Mouse (Mus musculus): ENCODE results near the gene Ddah1. TPM values are rescaled to one million over a fixed set of nuclear protein-coding genes. Genes with fewer than 3 reads are reported as not detected.
"Not testable (repeated sequence)": the region's sequence is repeated elsewhere in the genome, so short reads cannot be mapped to it uniquely, and the experiment has no call there.

Gene Ddah1
- total RNA-seq, 2 experiments from 2014 or later = 4.8 to 5.7 TPM

DNA sequence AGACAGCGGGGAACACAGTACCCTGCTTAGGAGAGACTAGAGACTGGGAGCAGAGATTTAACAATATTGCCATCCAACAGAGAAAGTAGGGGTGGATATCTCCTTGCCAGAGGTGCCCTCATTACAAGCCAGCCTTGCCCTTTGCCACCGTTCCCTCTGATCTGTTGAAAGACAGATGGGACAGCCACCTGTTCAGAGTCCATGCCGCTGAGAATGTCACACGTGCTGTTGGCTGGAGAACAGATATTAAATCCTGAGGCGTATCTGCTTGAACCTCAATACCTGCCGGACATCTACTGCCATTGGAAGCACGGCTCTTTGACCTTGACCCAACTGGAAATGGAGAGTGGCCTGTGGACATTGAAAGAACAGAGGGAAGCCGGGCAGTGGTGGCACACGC is 148.1 kb downstream of the Ddah1 start:
- no peak for DNase-seq

DNA sequence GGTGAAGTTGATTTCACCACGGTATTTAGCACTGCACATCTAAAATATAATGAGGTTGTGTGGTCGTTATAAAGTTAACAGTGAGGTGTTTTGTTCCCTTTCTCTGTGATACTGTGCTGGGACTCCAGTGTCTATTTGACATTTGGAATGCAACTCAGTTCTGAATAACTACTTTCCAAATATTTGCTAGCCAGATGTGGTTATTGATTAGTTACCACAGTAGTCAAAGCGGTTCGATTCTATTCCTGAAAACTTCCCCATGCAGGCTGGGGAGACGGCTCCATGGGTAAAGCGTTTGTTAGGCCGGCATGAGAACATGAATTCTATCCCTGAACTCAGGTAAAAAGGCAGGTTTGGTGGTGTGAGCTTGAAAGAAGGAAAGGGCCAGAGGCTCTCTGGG is 154.0 kb downstream of the Ddah1 start:
- no peak for DNase-seq

DNA sequence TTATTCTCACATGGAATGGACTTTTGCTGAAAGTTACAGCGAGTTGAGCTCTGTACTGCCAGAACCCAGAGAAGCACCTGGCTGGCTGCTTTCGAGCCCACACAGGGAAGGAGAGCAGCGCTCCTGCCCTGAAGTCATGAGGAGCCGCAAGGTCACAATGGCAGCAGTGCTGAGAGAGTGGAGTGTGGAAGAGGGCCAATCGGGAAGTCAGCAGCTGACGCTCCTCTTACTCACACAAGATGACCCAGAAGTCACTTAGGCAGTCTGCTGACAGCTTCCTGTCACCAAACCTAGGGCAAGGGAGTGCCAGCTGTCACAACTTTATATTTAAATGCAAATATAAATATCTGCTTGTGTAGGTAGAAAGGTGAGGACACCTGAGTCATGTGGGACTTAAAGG is 154.8 kb downstream of the Ddah1 start:
- no peak for DNase-seq

DNA sequence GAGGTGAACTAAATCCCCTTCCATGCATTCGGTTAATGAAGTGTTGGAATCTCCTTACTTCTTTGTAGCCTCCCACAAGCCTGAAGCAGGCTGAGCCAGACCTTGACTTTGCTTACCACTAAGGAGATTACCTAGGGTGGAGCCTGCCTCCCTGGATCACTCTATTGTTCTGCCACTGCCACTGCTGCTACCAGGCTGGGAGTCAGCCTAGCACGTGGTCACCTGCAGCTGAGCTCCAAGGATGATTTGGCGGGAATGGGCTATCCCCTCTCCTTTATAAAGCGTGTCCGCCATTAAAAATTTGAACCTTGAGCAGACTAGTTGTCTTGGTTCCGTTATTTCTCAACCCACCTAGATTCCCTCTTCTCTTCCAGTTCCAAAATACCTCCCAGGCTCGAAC is 155.5 kb downstream of the Ddah1 start:
- not testable (repeated sequence) for DNase-seq

DNA sequence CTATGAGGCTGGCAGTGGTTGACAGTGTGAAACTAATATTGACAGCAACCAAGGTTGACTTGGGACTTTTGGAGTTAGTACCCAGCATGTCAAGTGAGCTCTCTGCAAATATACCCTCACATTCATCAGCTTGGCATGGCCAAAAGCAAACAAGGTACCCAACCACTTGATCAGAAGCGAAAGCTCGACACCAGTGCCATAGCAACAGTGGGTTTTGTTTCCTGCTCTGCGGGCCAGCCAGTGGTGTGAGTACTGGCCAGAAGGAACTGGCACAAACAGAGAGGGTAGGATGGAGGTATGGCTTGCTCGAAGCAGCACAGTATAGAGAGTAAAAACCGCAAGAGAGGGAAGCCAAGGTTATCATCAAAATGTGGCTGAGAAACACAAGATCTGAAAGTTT is 157.9 kb downstream of the Ddah1 start:
- no peak for DNase-seq

DNA sequence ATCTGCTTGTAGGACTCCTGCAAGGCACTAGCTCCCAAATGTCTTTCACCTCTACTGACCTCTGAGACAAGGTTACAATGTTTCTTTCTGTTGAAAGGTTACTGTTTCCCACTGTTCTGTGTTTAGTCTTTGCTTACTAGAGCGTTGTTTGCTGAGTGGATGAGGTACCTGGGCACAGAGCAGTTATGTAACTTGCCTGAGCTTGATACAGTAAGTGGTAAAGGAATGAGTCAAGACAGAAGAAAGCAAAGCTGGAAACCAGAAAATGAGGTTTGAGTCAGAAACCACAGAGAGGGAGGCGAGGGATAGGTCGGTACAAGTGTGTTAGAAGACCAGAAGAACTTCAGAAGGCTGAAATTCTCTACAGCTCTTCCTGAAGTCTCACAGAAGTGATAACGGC is 158.4 kb downstream of the Ddah1 start:
- no peak for DNase-seq

DNA sequence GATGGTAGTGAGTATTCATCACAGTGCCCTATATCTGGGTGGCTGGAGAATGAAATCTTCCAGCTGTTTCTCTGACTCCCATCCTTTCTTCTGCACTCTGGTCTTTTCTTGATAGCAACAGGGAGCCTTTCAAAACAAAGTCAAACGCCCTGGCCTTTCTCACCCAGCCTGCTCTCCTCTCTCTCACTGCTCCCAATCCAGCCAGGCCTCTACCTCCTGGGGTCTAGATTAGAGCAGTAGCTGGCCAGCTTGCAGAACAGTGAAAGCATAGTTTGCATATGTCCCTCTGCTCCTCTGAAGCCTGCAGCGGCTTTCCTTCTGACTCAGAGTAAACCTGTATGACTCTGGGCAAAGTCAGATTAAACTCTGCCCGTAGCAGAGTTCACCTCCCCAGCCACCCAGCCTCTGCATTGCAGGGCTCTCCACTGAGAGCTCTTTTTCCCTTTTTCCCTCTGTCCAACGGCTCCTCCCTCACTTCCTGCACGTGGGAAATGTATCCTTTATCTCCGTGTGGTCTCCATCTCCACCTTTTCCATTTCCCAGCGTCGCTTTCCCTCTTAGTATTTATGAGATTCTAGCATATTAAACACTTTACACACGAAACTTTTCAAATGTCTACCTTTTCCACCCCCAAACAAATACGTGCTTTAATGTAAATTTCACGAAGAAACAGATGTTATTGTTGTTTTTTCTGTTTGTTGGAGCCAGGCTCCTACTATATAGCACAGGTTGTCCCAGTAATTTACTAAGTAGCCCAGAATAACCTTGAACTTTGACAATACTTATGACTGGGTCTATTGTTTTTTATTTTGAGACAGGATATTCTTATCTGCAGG is 163.8 kb downstream of the Ddah1 start, which contains the start of gene Bcl10:
Gene Bcl10, plus strand, starts transcription at position 786 of the 836 bp plus-strand sequence.
- DNase-seq = no peak

DNA sequence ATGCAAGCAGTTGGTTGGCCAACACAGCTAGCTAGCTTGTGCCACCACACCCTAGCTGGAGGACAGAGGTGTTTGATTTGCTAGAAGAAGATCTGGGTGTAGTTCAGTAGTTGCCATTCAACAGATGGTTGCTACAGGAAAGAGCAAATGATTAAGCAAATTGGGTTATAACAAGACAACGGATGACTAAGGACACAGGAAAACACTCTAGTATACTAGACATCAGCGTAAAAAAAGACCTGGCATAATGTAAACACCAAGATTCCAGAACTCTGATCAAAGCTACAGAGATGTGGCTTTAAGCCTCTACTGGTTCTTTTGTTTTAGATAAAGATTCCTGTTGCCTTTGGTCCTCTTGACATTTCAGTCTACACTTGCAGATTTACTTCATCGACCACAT is 164.5 kb downstream of the Ddah1 start:
- no peak for DNase-seq

DNA sequence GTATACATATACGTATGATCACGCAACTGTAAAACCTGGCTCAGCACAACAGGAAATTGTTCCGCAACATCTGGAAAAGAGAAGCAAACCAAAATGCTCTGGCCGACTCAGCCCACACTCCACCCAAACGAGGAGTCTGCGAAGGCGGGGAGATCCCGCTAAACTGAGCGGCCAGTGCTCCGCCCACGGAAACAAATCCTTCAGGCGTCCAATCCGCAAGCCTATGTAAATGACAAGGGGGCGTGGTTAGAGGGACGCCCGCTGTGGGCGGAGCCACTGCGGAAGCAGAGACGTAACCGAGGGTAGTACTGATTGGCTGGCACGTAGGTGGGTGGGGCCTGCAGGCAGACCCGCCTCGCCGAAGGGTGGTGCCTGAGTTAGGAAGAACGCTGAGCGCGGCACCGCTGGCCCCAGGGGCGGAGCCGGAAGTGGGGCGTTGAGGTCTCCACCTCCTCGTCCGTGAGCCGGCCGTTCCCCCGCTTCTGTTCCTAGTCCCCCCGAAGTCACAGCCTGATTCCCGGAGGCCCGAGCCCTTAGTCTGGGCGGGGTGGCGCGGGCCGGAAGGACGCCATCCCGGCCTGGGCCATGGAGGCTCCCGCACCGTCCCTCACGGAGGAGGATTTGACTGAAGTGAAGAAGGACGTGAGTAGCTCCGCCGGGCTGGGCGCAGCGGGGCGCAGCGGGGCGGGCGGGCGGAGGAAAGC is 165.6 kb downstream of the Ddah1 start:
- peak; percentile 99 for DNase-seq

DNA sequence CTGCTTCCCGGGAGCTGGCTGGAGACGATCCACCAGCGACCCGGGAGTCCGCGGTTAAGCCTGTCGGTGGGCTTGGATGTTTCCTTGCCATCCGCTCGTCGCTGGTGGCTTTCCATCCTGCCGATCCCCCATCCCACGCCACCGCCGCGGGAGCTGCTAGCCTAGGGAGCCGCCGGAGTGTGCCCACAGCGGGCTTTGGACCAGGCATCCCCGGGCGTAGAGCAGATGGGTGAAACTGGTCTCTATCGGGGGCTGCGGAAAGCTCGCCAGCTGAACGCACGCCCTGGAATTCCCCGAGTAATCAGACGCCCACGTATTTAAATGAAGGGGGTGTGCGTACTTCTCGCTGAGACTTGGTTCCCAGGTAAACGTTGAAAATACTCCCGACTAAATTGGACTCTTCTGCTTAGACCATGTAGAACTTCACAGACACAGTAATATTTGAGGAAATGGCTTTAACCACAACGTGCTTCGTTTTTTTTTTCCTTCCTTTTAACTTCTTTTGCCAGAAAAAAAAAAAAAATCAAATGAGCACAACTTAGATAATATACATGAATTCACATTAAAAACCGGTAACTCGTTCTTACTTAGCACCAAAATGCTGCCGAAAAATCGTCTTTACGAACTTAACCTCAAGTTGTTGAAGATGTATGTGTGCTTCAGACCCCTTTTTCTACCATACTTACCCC is 166.3 kb downstream of the Ddah1 start:
- peak; percentile 51 for DNase-seq

DNA sequence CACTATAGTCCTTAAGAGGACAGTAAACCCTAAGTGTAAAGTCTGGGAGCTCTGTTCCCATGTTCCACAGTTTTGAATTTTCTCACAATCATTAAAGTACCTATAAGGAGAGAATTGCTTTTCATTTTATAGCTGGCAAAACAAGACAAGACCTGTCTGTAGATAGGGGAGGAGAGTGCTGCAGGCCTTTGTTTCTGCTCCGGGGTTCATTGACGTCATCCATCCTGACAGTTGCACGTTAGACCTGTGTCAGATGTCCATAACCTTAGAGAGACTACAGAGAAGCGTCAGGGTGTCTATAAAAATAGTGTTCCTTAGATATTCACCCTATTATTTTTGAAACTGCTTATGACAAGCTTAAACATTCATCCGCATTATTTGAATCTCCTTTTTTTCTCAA is 167.0 kb downstream of the Ddah1 start:
- DNase-seq = no peak

DNA sequence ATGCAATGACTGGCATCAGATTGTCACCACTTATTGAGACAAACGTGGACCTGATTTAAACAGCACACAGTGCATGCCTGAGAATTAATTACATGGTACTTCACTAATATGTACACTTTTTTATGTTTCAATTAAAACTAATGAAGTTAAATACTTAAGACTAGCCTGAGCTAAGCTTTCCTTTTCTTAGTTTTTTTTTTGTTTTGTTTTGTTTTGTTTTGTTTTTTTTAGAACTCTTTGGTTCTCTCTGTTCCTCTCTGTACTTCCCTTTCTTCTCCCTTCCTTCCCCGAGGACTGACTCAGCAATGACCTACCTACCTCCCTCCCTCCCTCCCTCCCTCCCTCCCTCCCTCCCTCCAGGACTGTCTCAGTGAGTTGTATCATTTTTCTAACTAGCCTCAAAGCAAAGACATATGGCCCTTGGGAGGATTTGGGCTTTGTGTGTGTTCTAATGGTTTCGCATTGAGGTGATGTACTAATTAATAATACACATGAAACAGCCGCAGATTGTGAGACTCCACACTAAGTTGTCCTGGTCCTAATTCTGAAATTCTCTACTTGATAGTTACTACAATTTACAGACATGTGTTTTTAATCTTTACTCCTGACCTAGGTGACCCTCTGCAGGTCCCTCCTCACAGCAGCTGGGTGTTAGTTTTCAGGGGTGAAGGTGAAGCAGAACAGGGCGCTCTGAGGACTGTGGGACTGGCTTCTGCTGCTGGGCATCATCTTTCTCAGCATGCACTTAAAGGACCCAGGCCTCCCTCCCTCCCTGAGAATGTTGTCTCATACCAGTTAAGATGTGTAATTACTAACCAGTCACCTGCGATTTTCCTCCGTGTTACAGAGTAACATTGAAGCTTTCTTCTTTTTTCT is 171.3 kb downstream of the Ddah1 start:
- DNase-seq = no peak

DNA sequence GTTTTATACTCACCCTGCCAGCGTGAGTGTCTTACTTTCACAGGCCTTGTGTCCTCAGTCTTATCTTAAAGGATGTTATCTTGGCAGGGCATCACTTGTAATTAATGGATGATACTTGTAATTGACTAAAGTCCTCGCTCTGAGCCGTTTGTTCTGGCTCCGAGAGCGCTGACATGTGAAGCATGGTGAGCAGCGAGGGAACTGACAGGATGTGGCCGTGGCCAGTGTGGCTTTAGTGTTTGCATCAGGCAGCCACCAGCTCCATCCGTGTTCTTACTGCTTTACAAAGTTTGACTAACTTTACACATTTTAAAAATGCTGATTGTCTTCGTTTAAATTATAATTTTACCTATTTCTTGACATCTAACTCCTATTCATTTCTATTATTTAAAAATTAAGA is 175.4 kb downstream of the Ddah1 start:
- DNase-seq = no peak

DNA sequence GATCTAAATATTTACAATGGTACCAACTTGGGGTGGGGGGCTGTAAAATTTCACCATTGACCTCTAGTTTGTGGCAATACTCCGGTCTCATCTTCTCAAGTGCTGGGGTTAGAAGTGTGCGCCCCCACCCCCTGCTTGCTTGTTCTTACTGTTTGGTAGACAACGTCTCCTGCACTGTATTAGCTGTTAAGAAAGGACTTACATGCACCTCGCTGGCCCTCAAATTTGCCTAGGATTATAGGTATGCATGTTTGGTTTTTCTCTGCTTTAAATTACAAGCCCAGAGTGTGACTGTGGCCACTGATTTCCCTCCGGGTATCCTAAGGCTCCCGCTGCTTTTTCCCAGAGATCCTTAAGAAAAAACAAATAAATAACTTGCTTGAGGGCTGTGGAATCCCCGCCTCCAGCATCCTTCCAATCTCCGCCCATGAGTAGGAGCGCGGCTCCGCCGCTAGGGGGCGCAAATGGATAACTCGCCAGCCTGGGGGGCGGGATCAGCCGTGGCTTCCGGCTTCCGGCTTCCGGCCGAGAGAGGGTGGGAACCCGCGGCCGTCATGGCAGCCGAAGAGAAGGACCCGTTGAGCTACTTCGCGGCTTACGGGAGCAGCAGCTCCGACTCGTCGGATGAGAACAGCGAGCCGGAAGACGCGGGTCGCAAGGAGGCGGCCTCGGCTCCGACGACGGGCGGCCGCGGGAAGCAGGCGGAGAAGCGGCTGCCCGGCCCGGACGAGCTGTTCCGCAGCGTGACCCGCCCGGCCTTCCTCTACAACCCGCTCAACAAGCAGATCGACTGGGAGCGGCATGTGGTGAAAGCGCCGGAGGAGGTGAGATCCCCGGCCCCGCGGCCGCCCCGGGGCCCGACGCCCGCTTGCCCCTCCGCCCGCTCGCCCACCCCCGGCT is 179.3 kb downstream of the Ddah1 start, which contains the start of gene 2410004B18Rik:
Gene 2410004B18Rik, plus strand, starts transcription at position 510 of the 900 bp plus-strand sequence.
- peak; percentile 86 for DNase-seq

DNA sequence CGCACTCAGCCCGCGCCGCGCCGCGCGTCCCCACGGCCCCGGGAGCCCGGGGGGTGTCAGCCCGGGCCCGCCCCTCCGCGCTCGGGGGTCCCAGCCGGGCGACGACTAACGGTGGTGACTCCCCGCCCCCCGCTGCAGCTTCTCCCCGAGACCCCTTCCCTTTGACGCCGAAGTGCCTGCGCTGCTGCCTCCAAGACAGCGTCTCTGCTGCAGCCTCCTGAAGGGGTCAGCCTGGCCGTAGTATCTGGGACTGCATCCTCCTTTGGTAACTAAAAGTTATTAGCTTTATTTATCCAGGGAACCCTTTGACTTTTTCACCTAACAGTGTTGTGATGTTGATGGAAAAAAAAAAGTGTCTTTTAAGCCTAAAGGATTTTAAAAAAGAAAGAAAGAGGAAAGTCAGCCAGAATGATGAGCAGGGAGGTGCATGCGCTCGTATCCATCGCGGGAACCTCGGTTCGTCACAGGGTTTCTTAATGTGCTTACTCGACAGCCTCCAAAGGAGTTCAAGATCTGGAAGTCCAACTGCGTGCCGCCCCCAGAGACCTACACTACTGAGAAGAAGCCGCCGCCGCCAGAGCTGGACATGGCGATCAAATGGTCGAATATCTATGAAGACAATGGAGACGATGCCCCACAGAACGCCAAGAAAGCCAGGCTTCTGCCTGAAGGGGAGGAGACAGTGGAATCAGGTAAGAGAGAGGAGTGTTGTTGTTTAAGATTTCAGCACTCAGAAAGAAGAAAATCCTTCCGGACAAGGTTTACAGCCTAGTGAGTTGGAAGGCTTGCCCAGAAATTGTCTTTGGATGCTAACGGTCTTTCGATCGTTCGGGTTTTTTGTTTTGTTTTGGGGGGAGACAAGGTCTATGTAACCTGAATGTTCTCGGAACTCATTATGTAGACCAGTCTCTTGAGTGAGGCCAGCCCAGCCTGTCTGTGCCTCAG is 180.2 kb downstream of the Ddah1 start:
- DNase-seq = no peak

DNA sequence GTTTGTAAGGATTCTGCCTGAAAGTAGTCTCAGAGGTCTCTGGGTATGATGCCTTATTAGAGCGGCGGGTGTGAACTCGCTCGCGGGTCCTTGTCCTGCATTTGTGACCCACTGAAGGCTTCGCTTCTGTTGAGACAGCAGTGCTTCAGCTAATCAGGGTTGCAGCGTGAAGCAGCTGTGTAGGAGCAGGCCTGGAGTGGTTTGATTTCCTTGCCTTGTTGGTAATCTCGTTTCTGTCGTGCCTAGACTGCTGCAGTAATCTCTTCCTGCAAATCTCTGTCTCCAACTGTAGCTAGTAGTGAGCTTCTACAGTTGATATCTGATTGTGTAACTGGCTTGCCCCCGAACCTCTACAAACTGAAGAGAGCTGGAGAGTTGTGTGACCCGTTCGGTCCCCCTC is 180.9 kb downstream of the Ddah1 start:
- no peak for DNase-seq

DNA sequence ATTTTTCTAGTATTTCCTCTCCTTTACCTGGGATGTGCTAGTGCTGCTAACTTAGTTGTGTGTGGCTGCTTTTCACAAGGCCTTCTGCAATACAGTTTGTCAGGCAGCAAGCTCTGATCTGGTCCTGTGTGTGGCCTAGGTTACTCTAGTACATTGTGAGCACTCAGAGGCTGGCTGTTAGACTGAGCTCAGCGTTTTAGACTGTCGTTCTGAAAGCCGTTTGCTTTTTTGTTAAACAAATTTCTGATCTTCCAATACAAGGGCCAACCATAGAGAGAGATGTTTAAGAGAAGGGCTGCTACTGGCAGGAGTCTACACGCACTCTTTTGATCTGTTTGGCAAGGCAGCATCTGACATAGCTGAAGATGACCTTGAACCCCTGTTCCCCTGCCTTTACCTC is 181.5 kb downstream of the Ddah1 start:
- no peak for DNase-seq

DNA sequence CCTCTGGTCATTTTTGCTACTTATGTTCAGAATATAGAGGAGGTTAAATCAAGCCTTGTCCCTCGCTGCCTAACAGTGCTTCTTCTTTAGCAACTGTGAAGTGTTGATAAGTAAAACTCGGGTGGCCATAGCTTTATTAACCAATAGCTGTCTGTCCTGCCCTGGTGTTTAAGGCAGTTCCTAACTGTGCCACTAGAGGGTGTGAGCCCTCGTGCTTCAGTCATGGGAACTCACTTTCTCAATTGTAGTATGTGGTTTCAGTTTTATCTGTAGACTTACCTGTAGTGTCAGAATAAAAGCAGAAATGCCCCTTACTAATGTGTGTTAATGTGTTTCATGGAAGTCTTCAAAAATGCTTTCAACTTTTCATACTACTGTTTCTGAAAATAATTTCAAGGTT is 183.5 kb downstream of the Ddah1 start:
- DNase-seq = no peak

Data from gastrocnemius, postnatal 25 days (tissue).